Mouse (Mus musculus) midbrain, postnatal 0 days (tissue): Measurements from ENCODE around the gene Slc24a5. TPM values are rescaled to one million over a fixed set of nuclear protein-coding genes. Genes with fewer than 3 reads are reported as not detected.
"Not testable (repeated sequence)": the region's sequence is repeated elsewhere in the genome, so short reads cannot be mapped to it uniquely, and the experiment has no call there.

ENCODE experiments used
- ATAC-seq: fragments of 200-750 bp; cut with Nextera tagmentation; 2 replicates; pipeline ENCODE4 v1.8.0; 2017; ENCODE audit warnings: moderate number of reproducible peaks, mild to moderate bottlenecking, moderate TSS enrichment, moderate library complexity; ENCODE audit not compliant: low FRiP score
- DNase-seq: peaks from one replicate; pipeline ENCODE4 v3.0.0-alpha.2; 2015; ENCODE audit warnings: low spot score
- H3K27ac ChIP-seq: fragments of 300-500 bp; sonication (generic); 2 replicates; pipeline ENCODE4 v1.5.1; 2014; ENCODE audit warnings: low read depth, mild to moderate bottlenecking, low read length, mixed read lengths
- H3K27me3 ChIP-seq: fragments of 300-500 bp; sonication (generic); 2 replicates; pipeline ENCODE4 v1.6.1; 2014; ENCODE audit warnings: low read length, control low read depth, mixed read lengths; ENCODE audit not compliant: insufficient read depth
- H3K36me3 ChIP-seq: fragments of 300-500 bp; sonication (generic); 2 replicates; pipeline ENCODE4 v1.6.1; 2014; ENCODE audit warnings: low read length, control low read depth, mixed read lengths; ENCODE audit not compliant: insufficient read depth
- H3K4me1 ChIP-seq: fragments of 300-500 bp; sonication (generic); 2 replicates; pipeline ENCODE4 v1.6.1; 2014; ENCODE audit warnings: mild to moderate bottlenecking, control low read depth, antibody characterized with exemption, low read length, mixed read lengths; ENCODE audit not compliant: insufficient read depth
- H3K4me2 ChIP-seq: fragments of 300-500 bp; sonication (generic); 2 replicates; pipeline ENCODE4 v1.6.1; 2014; ENCODE audit warnings: low read depth, mild to moderate bottlenecking, low read length, mixed read lengths; ENCODE audit not compliant: poor library complexity, severe bottlenecking
- H3K4me3 ChIP-seq: fragments of 300-500 bp; sonication (generic); 2 replicates; pipeline ENCODE4 v1.5.1; 2014; ENCODE audit warnings: low read depth, mild to moderate bottlenecking, low read length, moderate library complexity
- H3K9ac ChIP-seq: fragments of 300-500 bp; sonication (generic); replicated peaks from 2 replicates; pipeline ENCODE4 v1.6.1; 2014; ENCODE audit warnings: mild to moderate bottlenecking, low read length, moderate library complexity, mixed read lengths; ENCODE audit not compliant: poor library complexity, severe bottlenecking
- H3K9me3 ChIP-seq: fragments of 300-500 bp; sonication (generic); 2 replicates; pipeline ENCODE4 v1.6.1; 2016; ENCODE audit warnings: low read length, control low read depth
- CTCF ChIP-seq: IDR thresholded peaks from 2 replicates; pipeline ENCODE4 v1.5.1; 2016; ENCODE audit warnings: antibody characterized with exemption, mild to moderate bottlenecking
- WGBS: fragments of 180-500 bp; shearing (Covaris S2); extraction: QIAGEN DNeasy Blood & Tissue Kit; methylation state at CpG from one replicate; pipeline ENCODE4 v1.1.7; 2014; 5-methylcytosine and 5-hydroxymethylcytosine counted together
- polyA plus RNA-seq: library from polyadenylated mRNA; unstranded; fragments of >200 nt; fragmentation: Nextera tagmentation; extraction: Ambion mirVana; gene quantifications from 2 replicates; pipeline ENCODE4 v1.2.1, GENCODE M21; 2015
- total RNA-seq: library from RNA; depleted of rRNA; stranded (reverse); fragments of >200 nt; gene quantifications from 2 replicates; pipeline ENCODE4 v1.2.3, GENCODE M21; 2014

Slc24a5 gene
- total and polyA plus RNA-seq, 2 experiments from 2014 or later = 1.4 to 5.0 TPM

- H3K36me3 ChIP-seq = no peaks in the 10 kb centered on the region
- ATAC-seq = no peak
- DNase-seq = no peak
These were observed 551 bp upstream of the Slc24a5 start for GRCm38 (mm10) chr2:125067373-125067772.

GRCm38 (mm10) chr2:125068696-125069095, 772 bp downstream of the Slc24a5 start:
- no peak overlapping the region for H3K27ac ChIP-seq
- no peak for TF ChIP-seq CTCF
- no peak overlapping the region for H3K4me3 ChIP-seq
- H3K9me3 ChIP-seq = no peaks in the 10 kb centered on the region
- DNase-seq (no peak), ATAC-seq (no peak)
- H3K36me3 ChIP-seq = no peaks in the 10 kb centered on the region
- H3K9ac ChIP-seq = no peak overlapping the region
- H3K4me2 ChIP-seq = no peak overlapping the region
- H3K27me3 ChIP-seq = no peaks in the 10 kb centered on the region
- 90% methylated on average over 12 of the region's 12 CpGs for WGBS
- H3K4me1 ChIP-seq = no peaks in the 10 kb centered on the region

More at GRCm38 (mm10) chr2:125067373-125067772, 551 bp upstream of the Slc24a5 start:
- Histone ChIP-seq H3K4me3 (no peak overlapping the region), H3K9me3 (no peaks in the 10 kb centered on the region), H3K4me2 (no peak overlapping the region), H3K27me3 (no peaks in the 10 kb centered on the region), H3K27ac (no peak overlapping the region), H3K4me1 (no peaks in the 10 kb centered on the region), H3K9ac (no peak overlapping the region)
- TF ChIP-seq CTCF = no peak
- 66% methylated on average over 7 of the region's 7 CpGs for WGBS

- ATAC-seq (no peak), DNase-seq (no peak)
- H3K4me1 ChIP-seq = no peaks in the 10 kb centered on the region
- H3K9ac ChIP-seq = no peak overlapping the region
- WGBS = 69% methylated on average over 3 of the region's 3 CpGs
- no peaks in the 10 kb centered on the region for H3K27me3 ChIP-seq
- no peak for TF ChIP-seq CTCF
- no peaks in the 10 kb centered on the region for H3K9me3 ChIP-seq
- H3K36me3 ChIP-seq = no peaks in the 10 kb centered on the region
- no peak overlapping the region for H3K4me2 ChIP-seq
- no peak overlapping the region for H3K27ac ChIP-seq
- H3K4me3 ChIP-seq = no peak overlapping the region
These were observed 5.3 kb downstream of the Slc24a5 start for GRCm38 (mm10) chr2:125073056-125073780.

GRCm38 (mm10) chr2:125083879-125084278, 16.0 kb downstream of the Slc24a5 start:
- H3K4me3 ChIP-seq = no peak overlapping the region
- 12% methylated on average over 1 of the region's 1 CpGs for WGBS
- H3K36me3 ChIP-seq = peaks cover 16% of the 10 kb centered on the region

GRCm38 (mm10) chr2:125088757-125089156, 20.8 kb downstream of the Slc24a5 start:
- no peak for DNase-seq
- no peak overlapping the region for H3K4me2 ChIP-seq
- TF ChIP-seq CTCF = no peak
- no peak overlapping the region for H3K9ac ChIP-seq
- no peak overlapping the region for H3K4me3 ChIP-seq
- H3K36me3 ChIP-seq = peaks cover 17% of the 10 kb centered on the region
- no peaks in the 10 kb centered on the region for H3K4me1 ChIP-seq
- no peaks in the 10 kb centered on the region for H3K9me3 ChIP-seq
- no peak for ATAC-seq
- no peak overlapping the region for H3K27ac ChIP-seq
- WGBS = 98% methylated on average over 7 of the region's 7 CpGs
- H3K27me3 ChIP-seq = no peaks in the 10 kb centered on the region

More at GRCm38 (mm10) chr2:125083879-125084278, 16.0 kb downstream of the Slc24a5 start:
- Histone ChIP-seq H3K27ac (no peak overlapping the region), H3K27me3 (no peaks in the 10 kb centered on the region), H3K4me1 (no peaks in the 10 kb centered on the region), H3K4me2 (no peak overlapping the region), H3K9me3 (no peaks in the 10 kb centered on the region), H3K9ac (no peak overlapping the region)
- no peak for ATAC-seq
- no peak for TF ChIP-seq CTCF
- no peak for DNase-seq

- not testable (repeated sequence) for H3K9me3 ChIP-seq, DNase-seq, H3K4me3 ChIP-seq, H3K4me2 ChIP-seq, H3K27ac ChIP-seq, H3K4me1 ChIP-seq, H3K9ac ChIP-seq, H3K27me3 ChIP-seq, ATAC-seq
- WGBS = 75% methylated on average over 3 of the region's 3 CpGs
- peaks cover 25% of the 10 kb centered on the region for H3K36me3 ChIP-seq
These were observed 24.2 kb downstream of the Slc24a5 start for GRCm38 (mm10) chr2:125092123-125092522.

- not testable (repeated sequence) for ATAC-seq, H3K9me3 ChIP-seq, H3K27ac ChIP-seq, H3K4me1 ChIP-seq, H3K4me2 ChIP-seq, H3K4me3 ChIP-seq, H3K27me3 ChIP-seq, H3K9ac ChIP-seq, DNase-seq
- H3K36me3 ChIP-seq = peaks cover 11% of the 10 kb centered on the region; the same call in 1 of the 2 replicates
- 97% methylated on average over 13 of the region's 13 CpGs for WGBS
These were observed 36.6 kb downstream of the Slc24a5 start for GRCm38 (mm10) chr2:125104491-125104890.

- H3K4me2 ChIP-seq, H3K9me3 ChIP-seq, H3K4me1 ChIP-seq, H3K9ac ChIP-seq, H3K27ac ChIP-seq, DNase-seq, H3K27me3 ChIP-seq, H3K4me3 ChIP-seq, ATAC-seq: not testable (repeated sequence)
- H3K36me3 ChIP-seq = peaks cover 11% of the 10 kb centered on the region; the same call in 1 of the 2 replicates
- 78% methylated on average over 4 of the region's 4 CpGs for WGBS
These were observed 38.6 kb downstream of the Slc24a5 start for GRCm38 (mm10) chr2:125106536-125106935.
